Mouse (Mus musculus): ENCODE results near the gene Bik. TPM values are rescaled to one million over a fixed set of nuclear protein-coding genes. Genes with fewer than 3 reads are reported as not detected.

Gene Bik
- polyA plus RNA-seq, 1 experiment from 2014 or later, result 1.2 TPM

GRCm38 (mm10) chr15:83562626-83563270 lies 36.1 kb downstream of the Bik start:
- Histone ChIP-seq H3K4me3 (peak overlapping the region; percentile 34; the same call in 1 of the 2 replicates), H3K9ac (peak overlapping the region; percentile 66; the same call in 1 of the 2 replicates), H3K9me3 (no peaks in the 10 kb centered on the region), H3K27ac (replicated peaks) (no peak overlapping the region), H3K36me3 (no peaks in the 10 kb centered on the region), H3K4me1 (replicated peaks) (peaks cover 20% of the 10 kb centered on the region), H3K4me2 (peak overlapping the region; percentile 70), H3K27me3 (peaks cover 35% of the 10 kb centered on the region)
- 38% methylated on average over 15 of the region's 15 CpGs for WGBS
- ATAC-seq (ENCODE audit: low read depth), result 0 out of 2 replicates have a peak, but pooled peaks have one; percentile 23

DNA sequence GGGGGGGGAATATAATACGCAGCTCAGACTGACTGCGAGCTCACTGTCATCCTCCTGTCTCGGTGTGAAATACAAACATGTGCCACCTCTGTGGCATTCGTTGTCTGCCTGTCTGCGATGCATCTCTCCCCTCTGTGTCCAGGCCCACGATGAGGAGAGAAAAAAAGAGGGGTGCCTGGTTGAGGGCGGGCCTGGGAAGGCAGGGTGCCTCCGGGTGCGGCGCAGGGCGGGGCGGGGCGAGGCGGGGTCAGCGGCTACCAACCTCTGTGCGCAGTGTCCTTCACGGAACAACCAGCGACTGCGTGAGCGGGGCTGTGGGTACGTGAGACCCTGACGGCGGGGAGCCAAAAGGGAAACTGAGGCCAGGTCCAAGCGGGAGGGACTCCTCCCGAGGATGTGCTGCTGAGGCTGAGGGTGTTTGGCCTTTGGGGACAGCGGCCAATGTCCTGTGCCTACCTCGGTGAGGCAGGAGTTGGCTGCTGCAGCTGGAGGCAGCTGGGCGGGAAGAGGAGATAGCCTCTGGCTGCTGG lies 36.7 kb downstream of the Bik start, which contains the start of the genes Tspo and Mcat:
Gene Tspo (plus strand): TSS at position 266 of the 530 bp plus-strand sequence.
Gene Mcat (minus strand): TSS at position 461 of the 530 bp plus-strand sequence.
- Histone ChIP-seq H3K4me3 (peak within 1 kb of the TSS; percentile 34), H3K9me3 (no peaks in the 10 kb centered on the region), H3K9ac (peak within 1 kb of the TSS; percentile 66), H3K4me2 (peak within 1 kb of the TSS; percentile 70), H3K4me1 (replicated peaks) (peaks cover 20% of the 10 kb centered on the region), H3K36me3 (no peaks in the 10 kb centered on the region), H3K27me3 (peaks cover 35% of the 10 kb centered on the region), H3K27ac (replicated peaks) (no peak within 1 kb of the TSS)
- WGBS, result under 1% methylated on average over 28 of the region's 28 CpGs
- ATAC-seq (ENCODE audit: low read depth), result no peak

GRCm38 (mm10) chr15:83563857-83564651 lies 37.4 kb downstream of the Bik start:
- Histone ChIP-seq H3K36me3 (no peaks in the 10 kb centered on the region), H3K4me2 (peak overlapping the region; percentile 70), H3K27ac (replicated peaks) (no peak overlapping the region), H3K4me3 (peak overlapping the region; percentile 34), H3K9me3 (no peaks in the 10 kb centered on the region), H3K27me3 (peaks cover 35% of the 10 kb centered on the region), H3K9ac (peak overlapping the region; percentile 66), H3K4me1 (replicated peaks) (peaks cover 20% of the 10 kb centered on the region)
- peak; percentile 32; the same call in 1 of the 2 replicates for ATAC-seq (ENCODE audit: low read depth)
- WGBS, result 4% methylated on average over 26 of the region's 27 CpGs

DNA sequence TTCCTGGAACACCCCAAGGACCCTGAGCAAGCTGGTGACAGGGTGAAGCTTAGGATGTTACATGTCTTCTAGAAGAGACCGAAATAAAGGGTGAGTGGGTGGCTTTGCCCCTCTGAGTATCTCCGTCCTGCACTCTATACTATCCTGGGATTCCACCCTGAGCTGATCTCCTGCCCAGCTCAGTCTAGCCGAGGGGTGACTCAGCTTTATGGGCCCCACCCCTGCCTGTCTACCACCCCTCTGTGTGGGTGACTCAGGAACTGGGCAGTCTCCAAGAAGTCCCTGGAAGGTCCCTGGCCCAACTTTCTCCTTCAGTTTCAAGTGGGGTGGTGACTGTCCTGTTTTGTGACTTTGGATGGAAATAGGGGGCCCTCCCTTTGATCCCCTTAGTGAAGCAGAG lies 38.8 kb downstream of the Bik start:
- 87% methylated on average over 3 of the region's 3 CpGs for WGBS
- peaks cover 35% of the 10 kb centered on the region for H3K27me3 ChIP-seq
- H3K9ac ChIP-seq, result no peak overlapping the region

GRCm38 (mm10) chr15:83566006-83566405 lies 39.3 kb downstream of the Bik start:
- no peak for ATAC-seq (ENCODE audit: low read depth)
- Histone ChIP-seq H3K4me3 (no peak overlapping the region), H3K36me3 (no peaks in the 10 kb centered on the region), H3K9me3 (no peaks in the 10 kb centered on the region), H3K9ac (no peak overlapping the region), H3K27me3 (peaks cover 35% of the 10 kb centered on the region), H3K4me1 (replicated peaks) (peaks cover 20% of the 10 kb centered on the region), H3K27ac (replicated peaks) (no peak overlapping the region), H3K4me2 (no peak overlapping the region)
- 77% methylated on average over 5 of the region's 5 CpGs for WGBS

More for the DNA sequence above, 38.8 kb downstream of the Bik start:
- Histone ChIP-seq H3K4me2 (no peak overlapping the region), H3K4me1 (replicated peaks) (peaks cover 20% of the 10 kb centered on the region), H3K36me3 (no peaks in the 10 kb centered on the region), H3K4me3 (no peak overlapping the region), H3K9me3 (no peaks in the 10 kb centered on the region), H3K27ac (replicated peaks) (no peak overlapping the region)
- no peak for ATAC-seq (ENCODE audit: low read depth)

GRCm38 (mm10) chr15:83567728-83568127 lies 41.1 kb downstream of the Bik start:
- peaks cover 23% of the 10 kb centered on the region for H3K27me3 ChIP-seq
- no peaks in the 10 kb centered on the region for H3K9me3 ChIP-seq
- H3K27ac ChIP-seq (replicated peaks), result no peak overlapping the region
- H3K4me3 ChIP-seq, result no peak overlapping the region
- no peaks in the 10 kb centered on the region for H3K36me3 ChIP-seq
- WGBS, result 82% methylated on average over 3 of the region's 3 CpGs
- H3K9ac ChIP-seq, result no peak overlapping the region
- no peak for ATAC-seq (ENCODE audit: low read depth)
- H3K4me1 ChIP-seq (replicated peaks), result peaks cover 19% of the 10 kb centered on the region
- no peak overlapping the region for H3K4me2 ChIP-seq

DNA sequence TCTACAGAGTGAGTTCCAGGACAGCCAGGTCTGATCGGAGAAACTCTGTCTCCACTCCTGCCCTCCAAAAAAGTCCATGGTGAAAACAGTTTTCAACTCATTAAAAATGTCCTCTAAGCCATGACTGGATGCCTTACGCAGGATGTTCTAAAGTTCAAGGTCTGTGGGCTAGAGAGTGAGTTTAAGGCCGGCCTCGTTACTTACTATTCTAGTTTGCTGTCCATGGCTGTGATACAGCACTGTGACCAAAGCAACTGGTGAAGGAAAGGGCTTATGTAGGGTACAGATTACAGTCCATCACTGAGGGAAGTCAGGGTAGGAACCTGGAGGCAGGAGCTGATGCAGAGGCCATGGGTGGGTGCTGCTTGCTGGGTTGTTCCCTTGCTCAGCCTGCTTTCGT lies 41.9 kb downstream of the Bik start:
- WGBS, result 93% methylated on average over 5 of the region's 5 CpGs
- peaks cover 10% of the 10 kb centered on the region for H3K4me1 ChIP-seq (replicated peaks)
- peaks cover 15% of the 10 kb centered on the region for H3K27me3 ChIP-seq
- no peak overlapping the region for H3K27ac ChIP-seq (replicated peaks)
- H3K36me3 ChIP-seq, result no peaks in the 10 kb centered on the region
- no peak overlapping the region for H3K4me3 ChIP-seq
- H3K9me3 ChIP-seq, result no peaks in the 10 kb centered on the region
- no peak overlapping the region for H3K4me2 ChIP-seq
- H3K9ac ChIP-seq, result no peak overlapping the region
- ATAC-seq (ENCODE audit: low read depth), result no peak

GRCm38 (mm10) chr15:83569682-83570081 lies 43.0 kb downstream of the Bik start:
- no peaks in the 10 kb centered on the region for H3K4me1 ChIP-seq (replicated peaks)
- WGBS, result 60% methylated on average over 11 of the region's 11 CpGs
- no peak for ATAC-seq (ENCODE audit: low read depth)
- 0 out of 2 replicates have a peak, but pooled peaks cover 5% of the 10 kb centered on the region for H3K27me3 ChIP-seq
- H3K4me2 ChIP-seq, result no peak overlapping the region
- no peak overlapping the region for H3K9ac ChIP-seq
- H3K27ac ChIP-seq (replicated peaks), result no peak overlapping the region
- H3K4me3 ChIP-seq, result no peak overlapping the region
- peaks cover 6% of the 10 kb centered on the region for H3K36me3 ChIP-seq
- no peaks in the 10 kb centered on the region for H3K9me3 ChIP-seq

- Histone ChIP-seq H3K36me3 (peaks cover 16% of the 10 kb centered on the region), H3K9ac (no peak overlapping the region), H3K27me3 (0 out of 2 replicates have a peak, but pooled peaks cover 5% of the 10 kb centered on the region), H3K4me2 (no peak overlapping the region), H3K9me3 (no peaks in the 10 kb centered on the region), H3K4me3 (no peak overlapping the region), H3K4me1 (replicated peaks) (no peaks in the 10 kb centered on the region), H3K27ac (replicated peaks) (no peak overlapping the region)
- no peak for ATAC-seq (ENCODE audit: low read depth)
- WGBS, result 73% methylated on average over 2 of the region's 2 CpGs
These were observed 44.0 kb downstream of the Bik start for GRCm38 (mm10) chr15:83570641-83571040.

GRCm38 (mm10) chr15:83571636-83572035 lies 45.0 kb downstream of the Bik start:
- Histone ChIP-seq H3K27ac (replicated peaks) (no peak overlapping the region), H3K9ac (no peak overlapping the region), H3K27me3 (no peaks in the 10 kb centered on the region), H3K9me3 (no peaks in the 10 kb centered on the region), H3K4me3 (no peak overlapping the region), H3K36me3 (peaks cover 26% of the 10 kb centered on the region), H3K4me1 (replicated peaks) (no peaks in the 10 kb centered on the region), H3K4me2 (no peak overlapping the region)
- WGBS, result 86% methylated on average over 5 of the region's 5 CpGs
- ATAC-seq (ENCODE audit: low read depth), result no peak

DNA sequence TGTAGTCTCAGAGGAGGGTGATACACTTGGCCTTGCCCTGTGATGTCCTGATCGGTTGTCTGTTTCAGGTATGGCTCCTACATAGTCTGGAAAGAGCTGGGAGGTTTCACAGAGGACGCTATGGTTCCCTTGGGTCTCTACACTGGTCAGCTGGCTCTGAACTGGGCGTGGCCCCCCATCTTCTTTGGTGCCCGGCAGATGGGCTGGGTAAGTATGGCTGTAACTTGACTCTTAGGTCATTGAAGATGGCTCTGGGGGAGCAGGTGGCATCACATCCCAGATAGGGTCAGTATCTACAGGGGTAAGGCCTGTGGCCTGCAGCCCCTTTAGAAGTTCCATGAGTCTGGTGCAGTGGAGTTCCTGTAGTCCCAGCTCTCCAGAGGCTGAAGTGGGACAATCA lies 45.5 kb downstream of the Bik start:
- no peak overlapping the region for H3K9ac ChIP-seq
- peaks cover 31% of the 10 kb centered on the region for H3K36me3 ChIP-seq
- H3K4me2 ChIP-seq, result no peak overlapping the region
- no peaks in the 10 kb centered on the region for H3K9me3 ChIP-seq
- H3K4me3 ChIP-seq, result no peak overlapping the region
- WGBS, result 84% methylated on average over 4 of the region's 4 CpGs
- H3K4me1 ChIP-seq (replicated peaks), result no peaks in the 10 kb centered on the region
- no peak overlapping the region for H3K27ac ChIP-seq (replicated peaks)
- no peak for ATAC-seq (ENCODE audit: low read depth)
- no peaks in the 10 kb centered on the region for H3K27me3 ChIP-seq

DNA sequence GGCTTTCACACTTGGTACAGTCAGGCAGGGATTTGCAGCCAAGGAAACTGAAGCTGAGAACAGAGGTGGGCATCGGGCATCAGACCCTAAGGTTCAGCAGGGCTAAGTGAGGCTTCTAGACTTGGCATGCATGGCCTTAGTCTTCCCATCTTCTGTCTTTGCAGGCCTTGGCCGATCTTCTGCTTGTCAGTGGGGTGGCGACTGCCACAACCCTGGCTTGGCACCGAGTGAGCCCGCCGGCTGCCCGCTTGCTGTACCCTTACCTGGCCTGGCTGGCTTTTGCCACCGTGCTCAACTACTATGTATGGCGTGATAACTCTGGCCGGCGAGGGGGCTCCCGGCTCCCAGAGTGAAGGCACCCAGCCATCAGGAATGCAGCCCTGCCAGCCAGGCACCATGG lies 46.9 kb downstream of the Bik start:
- H3K27me3 ChIP-seq, result no peaks in the 10 kb centered on the region
- no peak overlapping the region for H3K4me2 ChIP-seq
- H3K9me3 ChIP-seq, result no peaks in the 10 kb centered on the region
- no peak overlapping the region for H3K9ac ChIP-seq
- no peak overlapping the region for H3K27ac ChIP-seq (replicated peaks)
- no peaks in the 10 kb centered on the region for H3K4me1 ChIP-seq (replicated peaks)
- H3K36me3 ChIP-seq, result peaks cover 46% of the 10 kb centered on the region
- H3K4me3 ChIP-seq, result no peak overlapping the region
- WGBS, result 94% methylated on average over 12 of the region's 12 CpGs
- ATAC-seq (ENCODE audit: low read depth), result no peak

All from neural tube, embryonic 13.5 days (tissue).